Mouse (Mus musculus): Measurements from ENCODE around the gene Icos. TPM values are rescaled to one million over a fixed set of nuclear protein-coding genes. Genes with fewer than 3 reads are reported as not detected.

The Icos gene
- polyA plus RNA-seq, 1 experiment from 2014 or later: 0.50 TPM

GRCm38 (mm10) chr1:60945633-60946401 lies 31.9 kb upstream of the Icos start:
- Histone ChIP-seq H3K36me3 (no peaks in the 10 kb centered on the region), H3K4me1 (no peaks in the 10 kb centered on the region), H3K9me3 (no peaks in the 10 kb centered on the region), H3K27me3 (no peaks in the 10 kb centered on the region), H3K4me2 (no peak overlapping the region), H3K4me3 (no peak overlapping the region), H3K27ac (no peak overlapping the region), H3K9ac (no peak overlapping the region)
- WGBS: 85% methylated on average over 8 of the region's 8 CpGs
- ATAC-seq (ENCODE audit: insufficient number of reproducible peaks, low FRiP score, low TSS enrichment, low read depth): no peak

- Histone ChIP-seq H3K27ac (no peak overlapping the region), H3K4me2 (no peak overlapping the region), H3K4me1 (0 out of 2 replicates have a peak, but pooled peaks cover 2% of the 10 kb centered on the region), H3K9ac (no peak overlapping the region), H3K4me3 (no peak overlapping the region), H3K9me3 (no peaks in the 10 kb centered on the region), H3K27me3 (no peaks in the 10 kb centered on the region), H3K36me3 (no peaks in the 10 kb centered on the region)
- no peak for ATAC-seq (ENCODE audit: insufficient number of reproducible peaks, low FRiP score, low TSS enrichment, low read depth)
- WGBS: 63% methylated on average over 6 of the region's 6 CpGs
These were observed 29.6 kb upstream of the Icos start for GRCm38 (mm10) chr1:60948112-60948511.

- H3K27me3 ChIP-seq: no peaks in the 10 kb centered on the region
- H3K9ac ChIP-seq: no peak overlapping the region
- WGBS: 58% methylated on average over 7 of the region's 7 CpGs
- no peak overlapping the region for H3K27ac ChIP-seq
- H3K4me1 ChIP-seq: 0 out of 2 replicates have a peak, but pooled peaks cover 2% of the 10 kb centered on the region
- no peaks in the 10 kb centered on the region for H3K9me3 ChIP-seq
- no peaks in the 10 kb centered on the region for H3K36me3 ChIP-seq
- ATAC-seq (ENCODE audit: insufficient number of reproducible peaks, low FRiP score, low TSS enrichment, low read depth): no peak
- H3K4me2 ChIP-seq: no peak overlapping the region
- H3K4me3 ChIP-seq: no peak overlapping the region
These were observed 24.8 kb upstream of the Icos start for GRCm38 (mm10) chr1:60952958-60953357.

- 84% methylated on average over 7 of the region's 7 CpGs for WGBS
- no peak overlapping the region for H3K27ac ChIP-seq
- no peak overlapping the region for H3K4me2 ChIP-seq
- H3K27me3 ChIP-seq: no peaks in the 10 kb centered on the region
- H3K9me3 ChIP-seq: no peaks in the 10 kb centered on the region
- 0 out of 2 replicates have a peak, but pooled peaks cover 2% of the 10 kb centered on the region for H3K4me1 ChIP-seq
- ATAC-seq (ENCODE audit: insufficient number of reproducible peaks, low FRiP score, low TSS enrichment, low read depth): no peak
- no peaks in the 10 kb centered on the region for H3K36me3 ChIP-seq
- no peak overlapping the region for H3K9ac ChIP-seq
- H3K4me3 ChIP-seq: no peak overlapping the region
These were observed 24.0 kb upstream of the Icos start for GRCm38 (mm10) chr1:60953686-60954085.

GRCm38 (mm10) chr1:60954759-60955158 lies 23.0 kb upstream of the Icos start:
- Histone ChIP-seq H3K9ac (no peak overlapping the region), H3K4me1 (0 out of 2 replicates have a peak, but pooled peaks cover 2% of the 10 kb centered on the region), H3K36me3 (no peaks in the 10 kb centered on the region), H3K27me3 (no peaks in the 10 kb centered on the region), H3K4me3 (no peak overlapping the region), H3K27ac (no peak overlapping the region), H3K9me3 (no peaks in the 10 kb centered on the region), H3K4me2 (no peak overlapping the region)
- WGBS: 49% methylated on average over 2 of the region's 2 CpGs
- no peak for ATAC-seq (ENCODE audit: insufficient number of reproducible peaks, low FRiP score, low TSS enrichment, low read depth)

GRCm38 (mm10) chr1:60955186-60955585 lies 22.5 kb upstream of the Icos start:
- Histone ChIP-seq H3K4me3 (no peak overlapping the region), H3K27me3 (no peaks in the 10 kb centered on the region), H3K36me3 (no peaks in the 10 kb centered on the region), H3K9ac (no peak overlapping the region), H3K4me2 (no peak overlapping the region), H3K4me1 (peaks cover 2% of the 10 kb centered on the region; the same call in 1 of the 2 replicates), H3K27ac (no peak overlapping the region), H3K9me3 (no peaks in the 10 kb centered on the region)
- ATAC-seq (ENCODE audit: insufficient number of reproducible peaks, low FRiP score, low TSS enrichment, low read depth): no peak
- 82% methylated on average over 3 of the region's 3 CpGs for WGBS

- Histone ChIP-seq H3K36me3 (no peaks in the 10 kb centered on the region), H3K9me3 (no peaks in the 10 kb centered on the region), H3K4me2 (no peak overlapping the region), H3K27me3 (no peaks in the 10 kb centered on the region), H3K27ac (no peak overlapping the region), H3K4me1 (peaks cover 2% of the 10 kb centered on the region; the same call in 1 of the 2 replicates), H3K9ac (no peak overlapping the region), H3K4me3 (no peak overlapping the region)
- 88% methylated on average over 6 of the region's 6 CpGs for WGBS
- no peak for ATAC-seq (ENCODE audit: insufficient number of reproducible peaks, low FRiP score, low TSS enrichment, low read depth)
These were observed 21.5 kb upstream of the Icos start for GRCm38 (mm10) chr1:60956196-60956595.

GRCm38 (mm10) chr1:60958287-60958686 lies 19.4 kb upstream of the Icos start:
- H3K27me3 ChIP-seq: no peaks in the 10 kb centered on the region
- no peak overlapping the region for H3K9ac ChIP-seq
- 85% methylated on average over 1 of the region's 1 CpGs for WGBS
- no peaks in the 10 kb centered on the region for H3K36me3 ChIP-seq
- no peak overlapping the region for H3K4me3 ChIP-seq
- H3K27ac ChIP-seq: no peak overlapping the region
- ATAC-seq (ENCODE audit: insufficient number of reproducible peaks, low FRiP score, low TSS enrichment, low read depth): no peak
- no peaks in the 10 kb centered on the region; the same call in 1 of the 2 replicates for H3K4me1 ChIP-seq
- no peaks in the 10 kb centered on the region for H3K9me3 ChIP-seq
- H3K4me2 ChIP-seq: no peak overlapping the region

- ATAC-seq (ENCODE audit: insufficient number of reproducible peaks, low FRiP score, low TSS enrichment, low read depth): no peak
- H3K27ac ChIP-seq: no peak overlapping the region
- no peaks in the 10 kb centered on the region for H3K36me3 ChIP-seq
- no peaks in the 10 kb centered on the region for H3K9me3 ChIP-seq
- H3K27me3 ChIP-seq: no peaks in the 10 kb centered on the region
- 67% methylated on average over 4 of the region's 4 CpGs for WGBS
- H3K4me1 ChIP-seq: no peaks in the 10 kb centered on the region; the same call in 1 of the 2 replicates
- no peak overlapping the region for H3K4me3 ChIP-seq
- no peak overlapping the region for H3K4me2 ChIP-seq
- no peak overlapping the region for H3K9ac ChIP-seq
These were observed 18.5 kb upstream of the Icos start for GRCm38 (mm10) chr1:60959246-60959645.

GRCm38 (mm10) chr1:60960451-60960850 lies 17.3 kb upstream of the Icos start:
- Histone ChIP-seq H3K4me2 (no peak overlapping the region), H3K4me1 (no peaks in the 10 kb centered on the region; the same call in 1 of the 2 replicates), H3K9ac (no peak overlapping the region), H3K27me3 (no peaks in the 10 kb centered on the region), H3K4me3 (no peak overlapping the region), H3K9me3 (no peaks in the 10 kb centered on the region), H3K27ac (no peak overlapping the region), H3K36me3 (no peaks in the 10 kb centered on the region)
- 71% methylated on average over 11 of the region's 11 CpGs for WGBS
- no peak for ATAC-seq (ENCODE audit: insufficient number of reproducible peaks, low FRiP score, low TSS enrichment, low read depth)

GRCm38 (mm10) chr1:60961080-60961479 lies 16.6 kb upstream of the Icos start:
- H3K9ac ChIP-seq: no peak overlapping the region
- H3K36me3 ChIP-seq: no peaks in the 10 kb centered on the region
- no peaks in the 10 kb centered on the region; the same call in 1 of the 2 replicates for H3K4me1 ChIP-seq
- no peaks in the 10 kb centered on the region for H3K9me3 ChIP-seq
- ATAC-seq (ENCODE audit: insufficient number of reproducible peaks, low FRiP score, low TSS enrichment, low read depth): no peak
- H3K4me3 ChIP-seq: no peak overlapping the region
- H3K27me3 ChIP-seq: no peaks in the 10 kb centered on the region
- H3K4me2 ChIP-seq: no peak overlapping the region
- no peak overlapping the region for H3K27ac ChIP-seq
- 17% methylated on average over 4 of the region's 4 CpGs for WGBS

GRCm38 (mm10) chr1:60962095-60962494 lies 15.6 kb upstream of the Icos start:
- Histone ChIP-seq H3K9me3 (no peaks in the 10 kb centered on the region), H3K4me3 (no peak overlapping the region), H3K4me2 (no peak overlapping the region), H3K36me3 (no peaks in the 10 kb centered on the region), H3K9ac (no peak overlapping the region), H3K4me1 (no peaks in the 10 kb centered on the region; the same call in 1 of the 2 replicates), H3K27ac (no peak overlapping the region), H3K27me3 (no peaks in the 10 kb centered on the region)
- WGBS: 77% methylated on average over 4 of the region's 4 CpGs
- ATAC-seq (ENCODE audit: insufficient number of reproducible peaks, low FRiP score, low TSS enrichment, low read depth): no peak

Data from limb, embryonic 15.5 days (tissue).